Mouse (Mus musculus): ENCODE data around the gene Il31ra.

DNA sequence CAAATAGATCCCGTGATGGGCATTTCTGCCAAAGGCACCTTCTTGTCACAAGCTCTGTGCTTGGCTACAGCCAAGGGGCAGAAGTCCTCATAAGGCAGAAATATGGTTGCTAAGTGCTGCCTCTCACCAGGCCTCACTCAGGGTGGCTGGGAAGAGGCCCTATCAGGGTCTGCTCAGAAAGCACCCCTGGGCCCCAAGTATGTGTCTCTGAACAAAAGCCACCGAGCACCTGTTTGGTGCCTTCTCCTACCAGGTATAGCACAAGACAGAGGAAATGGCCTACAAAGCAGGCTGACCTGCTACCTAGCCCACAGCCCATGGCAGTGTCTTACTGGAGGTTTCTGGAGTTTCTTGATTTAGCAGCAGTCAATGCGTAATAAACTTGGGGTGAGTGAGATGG lies 71.3 kb downstream of the Il31ra start:
- no peak for TF ChIP-seq CTCF (IDR thresholded peaks at IDR 0.05; ENCODE audit: control insufficient read depth, insufficient read depth, insufficient replicate concordance, low read depth, low read length)
- no peak for TF ChIP-seq POLR2A (IDR thresholded peaks at IDR 0.05; ENCODE audit: control insufficient read depth, low read depth, low read length)
